Mouse (Mus musculus) intestine, postnatal 0 days (tissue): ENCODE results near the gene Hnrnpr. TPM values are rescaled to one million over a fixed set of nuclear protein-coding genes. Genes with fewer than 3 reads are reported as not detected.

Experiments used
- ATAC-seq: fragments of 200-750 bp; cut with Nextera tagmentation; 2 replicates; pipeline ENCODE4 v1.8.0; 2017; ENCODE audit warnings: mild to moderate bottlenecking, moderate TSS enrichment, moderate library complexity
- H3K27ac ChIP-seq: fragments of 300-500 bp; sonication (generic); 2 replicates; pipeline ENCODE4 v1.5.1; 2014; ENCODE audit warnings: mild to moderate bottlenecking, low read depth, low read length, moderate library complexity
- H3K27me3 ChIP-seq: fragments of 300-500 bp; sonication (generic); replicated peaks from 2 replicates; pipeline ENCODE4 v1.6.1; 2014; ENCODE audit warnings: low read length, mixed read lengths; ENCODE audit not compliant: control insufficient read depth, insufficient read depth
- H3K36me3 ChIP-seq: fragments of 300-500 bp; sonication (generic); 2 replicates; pipeline ENCODE4 v1.6.1; 2014; ENCODE audit warnings: mild to moderate bottlenecking, moderate library complexity; ENCODE audit not compliant: control insufficient read depth, insufficient read depth
- H3K4me1 ChIP-seq: fragments of 300-500 bp; sonication (generic); replicated peaks from 2 replicates; pipeline ENCODE4 v1.6.1; 2014; ENCODE audit warnings: antibody characterized with exemption, low read length, mixed read lengths; ENCODE audit not compliant: control insufficient read depth, insufficient read depth
- H3K4me2 ChIP-seq: fragments of 300-500 bp; sonication (generic); replicated peaks from 2 replicates; pipeline ENCODE4 v1.6.1; 2014; ENCODE audit warnings: low read depth, mild to moderate bottlenecking, moderate library complexity
- H3K4me3 ChIP-seq: fragments of 300-500 bp; sonication (generic); 2 replicates; pipeline ENCODE4 v1.5.1; 2014; ENCODE audit warnings: low read depth, low read length
- H3K9ac ChIP-seq: fragments of 300-500 bp; sonication (generic); 2 replicates; pipeline ENCODE4 v1.6.1; 2014; ENCODE audit warnings: mild to moderate bottlenecking, low read depth, low read length
- H3K9me3 ChIP-seq: fragments of 300-500 bp; sonication (generic); 2 replicates; pipeline ENCODE4 v1.6.1; 2016; ENCODE audit warnings: mixed run types; ENCODE audit not compliant: control insufficient read depth
- CTCF ChIP-seq: sonication (generic); IDR thresholded peaks from 2 replicates; pipeline ENCODE4 v1.5.1; 2016; ENCODE audit warnings: low read depth, mild to moderate bottlenecking, control low read depth, antibody characterized with exemption, moderate library complexity
- WGBS: fragments of 180-500 bp; shearing (Covaris S2); extraction: QIAGEN DNeasy Blood & Tissue Kit; methylation state at CpG from one replicate; pipeline ENCODE4 v1.1.7; 2014; 5-methylcytosine and 5-hydroxymethylcytosine counted together
- polyA plus RNA-seq: library from polyadenylated mRNA; unstranded; fragments of >200 nt; fragmentation: Nextera tagmentation; extraction: Ambion mirVana; gene quantifications from 2 replicates; pipeline ENCODE4 v1.2.1, GENCODE M21; 2015

The Hnrnpr gene
- 47.9 and 51.4 TPM in 2 replicates for polyA plus RNA-seq

- H3K9me3 ChIP-seq: no peaks in the 10 kb centered on the region
- TF ChIP-seq CTCF: no peak
- H3K4me2 ChIP-seq: peak within 1 kb of the TSS; percentile 82
- H3K4me3 ChIP-seq: peak within 1 kb of the TSS; percentile 92
- H3K4me1 ChIP-seq: 0 out of 2 replicates have a peak, but pooled peaks cover 7% of the 10 kb centered on the region
- H3K9ac ChIP-seq: peak within 1 kb of the TSS; percentile 93
- H3K27ac ChIP-seq: peak within 1 kb of the TSS; percentile 94
- no peaks in the 10 kb centered on the region for H3K36me3 ChIP-seq
- peak; percentile 98 for ATAC-seq
- under 1% methylated on average over 62 of the region's 65 CpGs for WGBS
- H3K27me3 ChIP-seq: no peaks in the 10 kb centered on the region
Observed at GRCm38 (mm10) chr4:136310229-136311041, at the start of gene Hnrnpr. Gene Hnrnpr, plus strand, starts transcription at chr4:136310942.

- 53% methylated on average over 10 of the region's 10 CpGs for WGBS
- Histone ChIP-seq H3K36me3 (no peaks in the 10 kb centered on the region), H3K4me1 (no peaks in the 10 kb centered on the region), H3K4me3 (no peak overlapping the region), H3K4me2 (no peak overlapping the region), H3K9ac (no peak overlapping the region), H3K27ac (no peak overlapping the region), H3K9me3 (no peaks in the 10 kb centered on the region), H3K27me3 (no peaks in the 10 kb centered on the region)
- 0 out of 2 replicates have a peak, but pooled peaks have one; percentile 12 for TF ChIP-seq CTCF
- ATAC-seq: peak; percentile 25; the same call in 1 of the 2 replicates
Observed at GRCm38 (mm10) chr4:136261912-136262311, 48.8 kb upstream of the Hnrnpr start.

GRCm38 (mm10) chr4:136263555-136263954, 47.2 kb upstream of the Hnrnpr start:
- H3K4me1 ChIP-seq: no peaks in the 10 kb centered on the region; the same call in 1 of the 2 replicates
- H3K27me3 ChIP-seq: no peaks in the 10 kb centered on the region
- WGBS: 98% methylated on average over 4 of the region's 4 CpGs
- H3K9me3 ChIP-seq: no peaks in the 10 kb centered on the region
- no peak for TF ChIP-seq CTCF
- ATAC-seq: no peak
- H3K4me3 ChIP-seq: no peak overlapping the region
- no peak overlapping the region for H3K9ac ChIP-seq
- H3K36me3 ChIP-seq: no peaks in the 10 kb centered on the region
- H3K4me2 ChIP-seq: no peak overlapping the region
- no peak overlapping the region for H3K27ac ChIP-seq

- WGBS: 73% methylated on average over 9 of the region's 9 CpGs
- Histone ChIP-seq H3K27me3 (no peaks in the 10 kb centered on the region), H3K27ac (no peak overlapping the region), H3K4me2 (no peak overlapping the region), H3K36me3 (no peaks in the 10 kb centered on the region), H3K9ac (no peak overlapping the region), H3K9me3 (no peaks in the 10 kb centered on the region), H3K4me3 (no peak overlapping the region), H3K4me1 (no peaks in the 10 kb centered on the region; the same call in 1 of the 2 replicates)
- no peak for TF ChIP-seq CTCF
- ATAC-seq: no peak
Observed at GRCm38 (mm10) chr4:136266716-136267343, 43.9 kb upstream of the Hnrnpr start.

GRCm38 (mm10) chr4:136268912-136269311, 41.8 kb upstream of the Hnrnpr start:
- Histone ChIP-seq H3K4me1 (no peaks in the 10 kb centered on the region; the same call in 1 of the 2 replicates), H3K4me3 (no peak overlapping the region), H3K27ac (no peak overlapping the region), H3K9me3 (no peaks in the 10 kb centered on the region), H3K27me3 (no peaks in the 10 kb centered on the region), H3K9ac (no peak overlapping the region), H3K4me2 (no peak overlapping the region), H3K36me3 (peaks cover 5% of the 10 kb centered on the region; the same call in 1 of the 2 replicates)
- ATAC-seq: no peak
- TF ChIP-seq CTCF: no peak
- 93% methylated on average over 1 of the region's 1 CpGs for WGBS

- 85% methylated on average over 8 of the region's 8 CpGs for WGBS
- Histone ChIP-seq H3K36me3 (peaks cover 6% of the 10 kb centered on the region; the same call in 1 of the 2 replicates), H3K4me3 (no peak overlapping the region), H3K9ac (no peak overlapping the region), H3K4me1 (no peaks in the 10 kb centered on the region; the same call in 1 of the 2 replicates), H3K27ac (no peak overlapping the region), H3K4me2 (no peak overlapping the region), H3K27me3 (no peaks in the 10 kb centered on the region), H3K9me3 (no peaks in the 10 kb centered on the region)
- no peak for ATAC-seq
- no peak for TF ChIP-seq CTCF
Observed at GRCm38 (mm10) chr4:136270648-136271047, 40.1 kb upstream of the Hnrnpr start.
